Mouse (Mus musculus): ENCODE results near the gene Mcm8.

Gene Mcm8

GRCm38 (mm10) chr2:132815608-132816314 lies at the start of gene Mcm8, which contains the start of gene Trmt6:
Gene Mcm8 (plus strand): TSS chr2:132816141.
Gene Trmt6 (minus strand): TSS chr2:132816055.
- DNase-seq (ENCODE audit: low read depth, low spot score): peak; percentile 96

- DNase-seq (ENCODE audit: low read depth, low spot score): no peak
Measured at GRCm38 (mm10) chr2:132770822-132771221, 45.1 kb upstream of the Mcm8 start.

- no peak for DNase-seq (ENCODE audit: low read depth, low spot score)
Measured at GRCm38 (mm10) chr2:132780978-132781377, 35.0 kb upstream of the Mcm8 start, which contains the start of gene Chgb. Gene Chgb (plus strand): TSS chr2:132781278.

- peak; percentile 90 for DNase-seq (ENCODE audit: low read depth, low spot score)
Measured at GRCm38 (mm10) chr2:132781439-132782068, 34.4 kb upstream of the Mcm8 start.

GRCm38 (mm10) chr2:132784039-132784438 lies 31.9 kb upstream of the Mcm8 start:
- DNase-seq (ENCODE audit: low read depth, low spot score): no peak

GRCm38 (mm10) chr2:132793441-132794203 lies 22.3 kb upstream of the Mcm8 start:
- no peak for DNase-seq (ENCODE audit: low read depth, low spot score)

GRCm38 (mm10) chr2:132794204-132794586 lies 21.7 kb upstream of the Mcm8 start:
- DNase-seq (ENCODE audit: low read depth, low spot score): no peak

GRCm38 (mm10) chr2:132802976-132803375 lies 13.0 kb upstream of the Mcm8 start:
- DNase-seq (ENCODE audit: low read depth, low spot score): peak; percentile 31

- no peak for DNase-seq (ENCODE audit: low read depth, low spot score)
Measured at GRCm38 (mm10) chr2:132841071-132841470, 25.1 kb downstream of the Mcm8 start.

- peak; percentile 92 for DNase-seq (ENCODE audit: low read depth, low spot score)
Measured at GRCm38 (mm10) chr2:132846407-132847358, 30.7 kb downstream of the Mcm8 start, which contains the start of gene Crls1. Gene Crls1 (plus strand): TSS chr2:132846666.

GRCm38 (mm10) chr2:132847581-132847980 lies 31.6 kb downstream of the Mcm8 start:
- DNase-seq (ENCODE audit: low read depth, low spot score): no peak

GRCm38 (mm10) chr2:132848361-132848760 lies 32.4 kb downstream of the Mcm8 start:
- no peak for DNase-seq (ENCODE audit: low read depth, low spot score)

GRCm38 (mm10) chr2:132849141-132849540 lies 33.2 kb downstream of the Mcm8 start:
- no peak for DNase-seq (ENCODE audit: low read depth, low spot score)

GRCm38 (mm10) chr2:132853051-132853450 lies 37.1 kb downstream of the Mcm8 start:
- DNase-seq (ENCODE audit: low read depth, low spot score): no peak

GRCm38 (mm10) chr2:132856333-132856732 lies 40.4 kb downstream of the Mcm8 start:
- DNase-seq (ENCODE audit: low read depth, low spot score): no peak

GRCm38 (mm10) chr2:132860435-132860834 lies 44.5 kb downstream of the Mcm8 start:
- DNase-seq (ENCODE audit: low read depth, low spot score): no peak

GRCm38 (mm10) chr2:132861456-132861855 lies 45.5 kb downstream of the Mcm8 start:
- no peak for DNase-seq (ENCODE audit: low read depth, low spot score)

GRCm38 (mm10) chr2:132863325-132863724 lies 47.4 kb downstream of the Mcm8 start:
- no peak for DNase-seq (ENCODE audit: low read depth, low spot score)

GRCm38 (mm10) chr2:132867521-132867920 lies 51.6 kb downstream of the Mcm8 start:
- DNase-seq (ENCODE audit: low read depth, low spot score): no peak

GRCm38 (mm10) chr2:132869682-132870081 lies 53.7 kb downstream of the Mcm8 start:
- no peak for DNase-seq (ENCODE audit: low read depth, low spot score)

GRCm38 (mm10) chr2:132870286-132870685 lies 54.3 kb downstream of the Mcm8 start:
- DNase-seq (ENCODE audit: low read depth, low spot score): no peak

All from WW6 (cell line).